Mouse (Mus musculus) lung, embryonic 16.5 days (tissue): ENCODE results near the gene Tle3. TPM values are rescaled to one million over a fixed set of nuclear protein-coding genes. Genes with fewer than 3 reads are reported as not detected.
A peak's percentile ranks its signal among the peaks of the same experiment; 100 is the strongest.

Experiments
- ATAC-seq: fragments of 200-750 bp; cut with Nextera tagmentation; 2 replicates; pipeline ENCODE4 v1.8.0; 2017; ENCODE audit warnings: low read depth, mild to moderate bottlenecking, moderate library complexity
- H3K27ac ChIP-seq: fragments of 300-500 bp; sonication (generic); 2 replicates; pipeline ENCODE4 v1.5.1; 2014; ENCODE audit warnings: mild to moderate bottlenecking, control low read depth, low read length
- H3K27me3 ChIP-seq: fragments of 300-500 bp; sonication (generic); 2 replicates; pipeline ENCODE4 v1.6.1; 2014; ENCODE audit warnings: low read depth, low read length, mixed read lengths; ENCODE audit not compliant: control insufficient read depth, insufficient read depth
- H3K36me3 ChIP-seq: fragments of 300-500 bp; sonication (generic); 2 replicates; pipeline ENCODE4 v1.6.1; 2014; ENCODE audit warnings: low read length; ENCODE audit not compliant: control insufficient read depth, insufficient read depth
- H3K4me1 ChIP-seq: fragments of 300-500 bp; sonication (generic); replicated peaks from 2 replicates; pipeline ENCODE4 v1.6.1; 2014; ENCODE audit warnings: low read length, mixed read lengths; ENCODE audit not compliant: control insufficient read depth, insufficient read depth
- H3K4me2 ChIP-seq: fragments of 300-500 bp; sonication (generic); 2 replicates; pipeline ENCODE4 v1.6.1; 2014; ENCODE audit warnings: low read depth, low read length, control low read depth
- H3K4me3 ChIP-seq: fragments of 300-500 bp; sonication (generic); 2 replicates; pipeline ENCODE4 v1.5.1; 2014; ENCODE audit warnings: mild to moderate bottlenecking, low read length, control low read depth
- H3K9ac ChIP-seq: fragments of 300-500 bp; sonication (generic); 2 replicates; pipeline ENCODE4 v1.6.1; 2014; ENCODE audit warnings: low read length, control low read depth
- H3K9me3 ChIP-seq: fragments of 300-500 bp; sonication (generic); 2 replicates; pipeline ENCODE4 v1.6.1; 2016; ENCODE audit warnings: low read length; ENCODE audit not compliant: control insufficient read depth
- WGBS: fragments of 180-500 bp; shearing (Covaris S2); extraction: QIAGEN DNeasy Blood & Tissue Kit; methylation state at CpG from one replicate; pipeline ENCODE4 v1.1.7; 2014; 5-methylcytosine and 5-hydroxymethylcytosine counted together
- polyA plus RNA-seq: library from polyadenylated mRNA; unstranded; fragments of >200 nt; fragmentation: Nextera tagmentation; extraction: Ambion mirVana; gene quantifications from 2 replicates; pipeline ENCODE4 v1.2.1, GENCODE M21; 2015

Gene Tle3
- polyA plus RNA-seq, 1 experiment from 2014 or later = 23.4 TPM

GRCm38 (mm10) chr9:61348036-61348435 lies 24.1 kb upstream of the Tle3 start:
- Histone ChIP-seq H3K4me2 (no peak overlapping the region), H3K27ac (no peak overlapping the region), H3K4me3 (no peak overlapping the region), H3K9ac (no peak overlapping the region), H3K36me3 (no peaks in the 10 kb centered on the region), H3K9me3 (no peaks in the 10 kb centered on the region), H3K4me1 (peaks cover 32% of the 10 kb centered on the region), H3K27me3 (peaks cover 35% of the 10 kb centered on the region)
- ATAC-seq = no peak
- 57% methylated on average over 9 of the region's 9 CpGs for WGBS

GRCm38 (mm10) chr9:61348616-61349015 lies 23.6 kb upstream of the Tle3 start:
- H3K9me3 ChIP-seq = no peaks in the 10 kb centered on the region
- WGBS = 75% methylated on average over 6 of the region's 6 CpGs

GRCm38 (mm10) chr9:61349697-61350096 lies 22.5 kb upstream of the Tle3 start:
- WGBS = 64% methylated on average over 7 of the region's 7 CpGs

More at GRCm38 (mm10) chr9:61348616-61349015, 23.6 kb upstream of the Tle3 start:
- H3K4me2 ChIP-seq = no peak overlapping the region
- H3K9ac ChIP-seq = no peak overlapping the region
- H3K4me3 ChIP-seq = no peak overlapping the region
- no peak for ATAC-seq
- H3K27ac ChIP-seq = no peak overlapping the region
- no peaks in the 10 kb centered on the region for H3K36me3 ChIP-seq
- peaks cover 31% of the 10 kb centered on the region for H3K27me3 ChIP-seq
- peaks cover 30% of the 10 kb centered on the region for H3K4me1 ChIP-seq

GRCm38 (mm10) chr9:61351164-61351563 lies 21.0 kb upstream of the Tle3 start:
- H3K4me1 ChIP-seq = peaks cover 30% of the 10 kb centered on the region
- H3K4me2 ChIP-seq = no peak overlapping the region
- no peak overlapping the region for H3K4me3 ChIP-seq
- no peaks in the 10 kb centered on the region for H3K36me3 ChIP-seq
- peaks cover 8% of the 10 kb centered on the region for H3K27me3 ChIP-seq
- no peaks in the 10 kb centered on the region for H3K9me3 ChIP-seq
- ATAC-seq = peak; percentile 68
- H3K9ac ChIP-seq = no peak overlapping the region
- no peak overlapping the region for H3K27ac ChIP-seq
- 8% methylated on average over 4 of the region's 4 CpGs for WGBS

More at GRCm38 (mm10) chr9:61349697-61350096, 22.5 kb upstream of the Tle3 start:
- no peak overlapping the region for H3K4me3 ChIP-seq
- H3K27ac ChIP-seq = no peak overlapping the region
- H3K4me2 ChIP-seq = no peak overlapping the region
- ATAC-seq = peak; percentile 42
- peaks cover 30% of the 10 kb centered on the region for H3K4me1 ChIP-seq
- H3K9ac ChIP-seq = no peak overlapping the region
- H3K36me3 ChIP-seq = no peaks in the 10 kb centered on the region
- no peaks in the 10 kb centered on the region for H3K9me3 ChIP-seq
- H3K27me3 ChIP-seq = peaks cover 21% of the 10 kb centered on the region

GRCm38 (mm10) chr9:61358933-61359332 lies 13.2 kb upstream of the Tle3 start:
- no peak overlapping the region for H3K27ac ChIP-seq
- peaks cover 6% of the 10 kb centered on the region; the same call in 1 of the 2 replicates for H3K27me3 ChIP-seq
- H3K9me3 ChIP-seq = no peaks in the 10 kb centered on the region; the same call in 1 of the 2 replicates
- 62% methylated on average over 4 of the region's 4 CpGs for WGBS
- H3K4me2 ChIP-seq = no peak overlapping the region
- H3K36me3 ChIP-seq = no peaks in the 10 kb centered on the region
- H3K9ac ChIP-seq = no peak overlapping the region
- H3K4me1 ChIP-seq = peaks cover 19% of the 10 kb centered on the region
- no peak overlapping the region for H3K4me3 ChIP-seq
- ATAC-seq = no peak

- no peak for ATAC-seq
- WGBS = 95% methylated on average over 3 of the region's 3 CpGs
Observed at GRCm38 (mm10) chr9:61359741-61360140, 12.4 kb upstream of the Tle3 start.

GRCm38 (mm10) chr9:61360163-61360562 lies 12.0 kb upstream of the Tle3 start:
- Histone ChIP-seq H3K4me1 (peaks cover 19% of the 10 kb centered on the region), H3K36me3 (no peaks in the 10 kb centered on the region), H3K9ac (no peak overlapping the region), H3K27me3 (peaks cover 9% of the 10 kb centered on the region), H3K4me2 (no peak overlapping the region), H3K27ac (no peak overlapping the region), H3K4me3 (no peak overlapping the region), H3K9me3 (no peaks in the 10 kb centered on the region; the same call in 1 of the 2 replicates)
- 88% methylated on average over 8 of the region's 8 CpGs for WGBS
- no peak for ATAC-seq

More at GRCm38 (mm10) chr9:61359741-61360140, 12.4 kb upstream of the Tle3 start:
- H3K4me1 ChIP-seq = peaks cover 19% of the 10 kb centered on the region
- peaks cover 9% of the 10 kb centered on the region; the same call in 1 of the 2 replicates for H3K27me3 ChIP-seq
- no peaks in the 10 kb centered on the region for H3K36me3 ChIP-seq
- H3K9me3 ChIP-seq = no peaks in the 10 kb centered on the region; the same call in 1 of the 2 replicates
- H3K4me2 ChIP-seq = no peak overlapping the region
- H3K27ac ChIP-seq = no peak overlapping the region
- H3K4me3 ChIP-seq = no peak overlapping the region
- no peak overlapping the region for H3K9ac ChIP-seq

- Histone ChIP-seq H3K9me3 (no peaks in the 10 kb centered on the region; the same call in 1 of the 2 replicates), H3K4me3 (no peak overlapping the region), H3K36me3 (no peaks in the 10 kb centered on the region), H3K4me1 (peaks cover 19% of the 10 kb centered on the region), H3K4me2 (peak overlapping the region; percentile 28), H3K27ac (peak overlapping the region; percentile 23; the same call in 1 of the 2 replicates), H3K9ac (no peak overlapping the region; the same call in 1 of the 2 replicates), H3K27me3 (peaks cover 9% of the 10 kb centered on the region)
- ATAC-seq = peak; percentile 79
- 23% methylated on average over 17 of the region's 17 CpGs for WGBS
Observed at GRCm38 (mm10) chr9:61360727-61361631, 11.2 kb upstream of the Tle3 start.

GRCm38 (mm10) chr9:61363194-61363593 lies 9.0 kb upstream of the Tle3 start:
- Histone ChIP-seq H3K9me3 (no peaks in the 10 kb centered on the region), H3K36me3 (no peaks in the 10 kb centered on the region), H3K27me3 (peaks cover 14% of the 10 kb centered on the region), H3K4me3 (no peak overlapping the region), H3K9ac (no peak overlapping the region), H3K4me1 (peaks cover 31% of the 10 kb centered on the region), H3K27ac (no peak overlapping the region), H3K4me2 (no peak overlapping the region)
- 41% methylated on average over 9 of the region's 9 CpGs for WGBS
- ATAC-seq = peak; percentile 27
